Mouse (Mus musculus) forebrain, embryonic 16.5 days (tissue): ENCODE data around the gene Usp8. TPM values are rescaled to one million over a fixed set of nuclear protein-coding genes. Genes with fewer than 3 reads are reported as not detected.

Source experiments
- ATAC-seq: fragments of 200-750 bp; cut with Nextera tagmentation; 2 replicates; pipeline ENCODE4 v1.8.0; 2017; ENCODE audit warnings: mild to moderate bottlenecking, moderate library complexity
- H3K27ac ChIP-seq: fragments of 300-500 bp; sonication (generic); 2 replicates; pipeline ENCODE4 v1.5.1; 2014; ENCODE audit warnings: low read length, control low read depth
- H3K27me3 ChIP-seq: fragments of 300-500 bp; sonication (generic); replicated peaks from 2 replicates; pipeline ENCODE4 v1.6.1; 2014; ENCODE audit warnings: low read length; ENCODE audit not compliant: control insufficient read depth, insufficient read depth
- H3K36me3 ChIP-seq: fragments of 300-500 bp; sonication (generic); 2 replicates; pipeline ENCODE4 v1.6.1; 2014; ENCODE audit not compliant: control insufficient read depth, insufficient read depth
- H3K4me1 ChIP-seq: fragments of 300-500 bp; sonication (generic); replicated peaks from 2 replicates; pipeline ENCODE4 v1.6.1; 2014; ENCODE audit warnings: low read length; ENCODE audit not compliant: control insufficient read depth, insufficient read depth
- H3K4me2 ChIP-seq: fragments of 300-500 bp; sonication (generic); 2 replicates; pipeline ENCODE4 v1.6.1; 2014; ENCODE audit warnings: mild to moderate bottlenecking, low read length, control low read depth
- H3K4me3 ChIP-seq: fragments of 300-500 bp; sonication (generic); replicated peaks from 2 replicates; pipeline ENCODE4 v1.5.1; 2014; ENCODE audit warnings: mild to moderate bottlenecking, low read length, control low read depth
- H3K9ac ChIP-seq: fragments of 300-500 bp; sonication (generic); replicated peaks from 2 replicates; pipeline ENCODE4 v1.6.1; 2014; ENCODE audit warnings: low read depth, low read length, control low read depth
- H3K9me3 ChIP-seq: fragments of 300-500 bp; sonication (generic); 2 replicates; pipeline ENCODE4 v1.6.1; 2016; ENCODE audit warnings: low read length; ENCODE audit not compliant: control insufficient read depth
- WGBS: fragments of 180-500 bp; shearing (Covaris S2); extraction: QIAGEN DNeasy Blood & Tissue Kit; methylation state at CpG from one replicate; pipeline ENCODE4 v1.1.7; 2014; 5-methylcytosine and 5-hydroxymethylcytosine counted together
- polyA plus RNA-seq: library from polyadenylated mRNA; unstranded; fragments of >200 nt; fragmentation: Nextera tagmentation; extraction: Ambion mirVana; gene quantifications from 2 replicates; pipeline ENCODE4 v1.2.1, GENCODE M21; 2015

The Usp8 gene
- polyA plus RNA-seq, 1 experiment from 2014 or later: 28.8 TPM

DNA sequence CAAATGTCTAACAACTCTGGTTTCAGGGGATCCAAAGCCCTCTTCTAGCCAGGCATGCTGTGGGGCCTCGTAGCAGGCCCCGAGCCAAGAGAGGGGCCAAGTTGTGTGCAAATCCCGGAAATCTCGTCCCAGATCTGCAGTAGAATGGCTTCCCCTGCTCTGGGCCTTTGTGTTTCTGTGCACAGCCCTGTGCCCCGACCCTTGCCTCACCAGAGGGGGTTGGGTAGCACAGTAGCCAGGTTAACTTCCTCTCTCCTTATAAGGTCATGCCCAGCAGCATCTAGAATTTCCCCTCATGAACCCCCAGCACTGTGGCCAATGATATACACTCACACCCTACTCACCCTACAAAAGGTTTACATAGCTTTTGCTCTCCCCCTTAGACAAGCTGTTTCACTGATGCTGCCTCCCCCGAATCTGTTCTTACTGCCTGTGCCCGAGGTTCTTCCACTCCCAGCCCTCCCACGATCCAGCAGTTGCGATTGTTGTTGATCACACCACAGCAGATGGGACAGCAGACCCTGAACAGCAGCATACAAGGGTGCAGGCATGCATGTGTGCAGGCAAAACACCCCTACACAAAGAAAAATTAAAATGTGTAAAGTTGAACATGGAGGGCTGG, 80.7 kb downstream of the Usp8 start:
- 37% methylated on average over 9 of the region's 9 CpGs for WGBS
- Histone ChIP-seq H3K36me3 (peaks cover 5% of the 10 kb centered on the region), H3K4me3 (no peak overlapping the region), H3K27ac (no peak overlapping the region), H3K9ac (no peak overlapping the region), H3K4me2 (no peak overlapping the region), H3K9me3 (no peaks in the 10 kb centered on the region), H3K27me3 (no peaks in the 10 kb centered on the region), H3K4me1 (peaks cover 4% of the 10 kb centered on the region)
- 0 out of 2 replicates have a peak, but pooled peaks have one; percentile 26 for ATAC-seq

DNA sequence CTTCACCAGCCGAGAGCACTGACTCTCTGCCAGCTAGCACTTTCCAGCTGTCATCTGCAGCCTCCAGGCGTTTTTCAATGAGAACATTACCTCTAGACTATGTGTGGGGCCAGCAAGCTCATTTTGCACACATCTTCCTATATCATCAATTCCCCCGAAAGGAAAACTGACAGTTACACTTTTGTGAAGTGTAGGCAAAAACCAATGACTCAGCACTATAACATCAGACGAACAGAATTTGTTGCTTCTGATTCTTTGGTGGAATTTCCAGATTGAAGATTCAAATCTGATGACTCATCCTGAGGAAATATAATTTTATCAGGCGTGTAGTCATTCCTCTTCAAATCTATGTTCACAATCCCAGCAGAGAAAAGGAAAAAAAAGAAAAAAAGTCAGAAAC, 85.5 kb downstream of the Usp8 start:
- 81% methylated on average over 5 of the region's 5 CpGs for WGBS
- no peak for ATAC-seq
- H3K9me3 ChIP-seq: no peaks in the 10 kb centered on the region
- no peaks in the 10 kb centered on the region for H3K27me3 ChIP-seq
- no peak overlapping the region for H3K27ac ChIP-seq
- peaks cover 4% of the 10 kb centered on the region for H3K4me1 ChIP-seq
- H3K9ac ChIP-seq: no peak overlapping the region
- H3K4me2 ChIP-seq: no peak overlapping the region
- peaks cover 22% of the 10 kb centered on the region for H3K36me3 ChIP-seq
- H3K4me3 ChIP-seq: no peak overlapping the region

- Histone ChIP-seq H3K27me3 (no peaks in the 10 kb centered on the region), H3K4me3 (no peak overlapping the region), H3K9me3 (no peaks in the 10 kb centered on the region), H3K4me2 (no peak overlapping the region), H3K27ac (no peak overlapping the region), H3K4me1 (no peaks in the 10 kb centered on the region), H3K9ac (no peak overlapping the region), H3K36me3 (peaks cover 24% of the 10 kb centered on the region)
- WGBS: 87% methylated on average over 3 of the region's 3 CpGs
- no peak for ATAC-seq
Measured at GRCm38 (mm10) chr2:126795708-126796107, 88.6 kb downstream of the Usp8 start.

DNA sequence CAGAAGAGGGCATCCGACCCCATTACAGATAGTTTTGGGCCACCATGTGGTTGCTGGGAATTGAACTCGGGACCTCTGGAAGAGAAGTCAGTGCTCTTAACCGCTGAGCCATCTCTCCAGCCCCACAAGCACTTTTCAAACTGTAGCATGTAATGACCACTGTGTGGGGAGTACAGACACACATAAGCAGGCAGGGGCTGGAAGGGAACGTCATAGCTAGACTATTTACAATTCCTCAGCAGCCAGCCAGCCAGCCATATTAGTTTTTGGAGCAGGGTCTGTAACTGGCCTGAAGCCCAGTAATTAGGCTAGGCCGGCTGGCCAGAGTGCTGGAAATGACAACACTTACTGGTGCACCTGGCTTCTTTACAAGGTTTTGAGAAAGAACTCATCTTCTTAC, 91.3 kb downstream of the Usp8 start:
- Histone ChIP-seq H3K9me3 (no peaks in the 10 kb centered on the region), H3K4me2 (no peak overlapping the region), H3K36me3 (peaks cover 23% of the 10 kb centered on the region), H3K27ac (no peak overlapping the region), H3K9ac (no peak overlapping the region), H3K27me3 (no peaks in the 10 kb centered on the region), H3K4me1 (no peaks in the 10 kb centered on the region), H3K4me3 (no peak overlapping the region)
- WGBS: 80% methylated on average over 5 of the region's 5 CpGs
- no peak for ATAC-seq

- no peak for ATAC-seq
- WGBS: 92% methylated on average over 3 of the region's 3 CpGs
- H3K36me3 ChIP-seq: peaks cover 22% of the 10 kb centered on the region
Measured at GRCm38 (mm10) chr2:126801980-126802379, 94.9 kb downstream of the Usp8 start.

More at GRCm38 (mm10) chr2:126801980-126802379, 94.9 kb downstream of the Usp8 start:
- no peaks in the 10 kb centered on the region for H3K9me3 ChIP-seq
- H3K4me1 ChIP-seq: no peaks in the 10 kb centered on the region
- no peak overlapping the region for H3K4me3 ChIP-seq
- no peaks in the 10 kb centered on the region for H3K27me3 ChIP-seq
- H3K27ac ChIP-seq: no peak overlapping the region
- no peak overlapping the region for H3K4me2 ChIP-seq
- H3K9ac ChIP-seq: no peak overlapping the region

Other genes with a start within 250 kb of the Usp8 start
- 0.07 TPM in 1 of 2 replicates, not detected in the other for gene Atp8b4, start 206.7 kb upstream of the Usp8 start, polyA plus RNA-seq
- 4.1 and 6.9 TPM in 2 replicates for gene Slc27a2, start 154.9 kb upstream of the Usp8 start, polyA plus RNA-seq
- 1.1 and 1.8 TPM in 2 replicates for gene Hdc, start 88.0 kb upstream of the Usp8 start, polyA plus RNA-seq
- gene Gabpb1, start 31.0 kb upstream of the Usp8 start, polyA plus RNA-seq: 56.3 and 57.7 TPM in 2 replicates
- gene Usp50, start 76.1 kb downstream of the Usp8 start, polyA plus RNA-seq: 1.9 and 2.2 TPM in 2 replicates
- 37.7 and 45.0 TPM in 2 replicates for gene Trpm7, start 168.9 kb downstream of the Usp8 start, polyA plus RNA-seq
- gene Sppl2a, start 225.9 kb downstream of the Usp8 start, polyA plus RNA-seq: 50.4 and 53.9 TPM in 2 replicates